In genomic region chr8:106505328-106505965, GRCm38 (mm10) we compare ENCODE assay signal across 20 mouse cellular contexts. TPM values are rescaled to one million over a fixed set of nuclear protein-coding genes. Genes with fewer than 3 reads are reported as not detected.
DNase-seq lines count a peak whose midpoint lies in the region; ATAC-seq and TF ChIP-seq lines count a peak whose summit lies in the region.
"Had no signal": no experiment of that assay in that cellular context is flagged by ENCODE, and none has a peak within 500 bp of the region (broad histone marks: within the 10 kb centered on the region; RNA-seq: fewer than 3 reads in every experiment).

No protein-coding gene starts in this region.

- H3K27ac ChIP-seq in intestine, embryonic 14.5 days (ENCODE audit: low read depth): peak overlapping the region; percentile 73
- no peak overlapping the region for H3K27ac ChIP-seq in intestine, postnatal 0 days (ENCODE audit: low read depth, low read length)
- H3K27ac ChIP-seq in forebrain, embryonic 14.5 days (ENCODE audit: low read depth, low read length): no peak overlapping the region
- H3K27ac ChIP-seq in hindbrain, embryonic 11.5 days (ENCODE audit: low read depth, low read length): no peak overlapping the region
- H3K27ac ChIP-seq: heart, adult 2 months; hindbrain, embryonic 10.5 days; kidney, embryonic 15.5 days; liver, embryonic 15.5 days had no signal

- H3K4me3 ChIP-seq in intestine, embryonic 14.5 days (ENCODE audit: low read depth, low read length): no peak overlapping the region
- no peak overlapping the region for H3K4me3 ChIP-seq in intestine, postnatal 0 days (ENCODE audit: low read depth, low read length)
- no peak overlapping the region for H3K4me3 ChIP-seq in forebrain, embryonic 14.5 days (ENCODE audit: low read depth, low read length)
- H3K4me3 ChIP-seq in hindbrain, embryonic 11.5 days (ENCODE audit: low read depth, low read length): no peak overlapping the region
- H3K4me3 ChIP-seq: heart, adult 2 months; hindbrain, embryonic 10.5 days; kidney, embryonic 15.5 days; liver, embryonic 15.5 days had no signal

- no peaks in the 10 kb centered on the region for H3K9me3 ChIP-seq in intestine, embryonic 14.5 days (ENCODE audit: control insufficient read depth, low read length)
- no peaks in the 10 kb centered on the region for H3K9me3 ChIP-seq in intestine, postnatal 0 days (ENCODE audit: control insufficient read depth)
- no peaks in the 10 kb centered on the region for H3K9me3 ChIP-seq in forebrain, embryonic 14.5 days (replicated peaks; ENCODE audit: control insufficient read depth, low read length)
- H3K9me3 ChIP-seq in hindbrain, embryonic 11.5 days (ENCODE audit: control insufficient read depth, low read length): no peaks in the 10 kb centered on the region
- H3K9me3 ChIP-seq: hindbrain, embryonic 10.5 days; kidney, embryonic 15.5 days; liver, embryonic 15.5 days had no signal

- no peak for TF ChIP-seq CTCF in intestine, postnatal 0 days (IDR thresholded peaks at IDR 0.05; ENCODE audit: low read depth)

- peaks cover 45% of the 10 kb centered on the region for H3K4me1 ChIP-seq in intestine, embryonic 14.5 days (replicated peaks; ENCODE audit: control insufficient read depth, insufficient read depth, low read length)
- H3K4me1 ChIP-seq in intestine, postnatal 0 days (replicated peaks; ENCODE audit: control insufficient read depth, insufficient read depth, low read length): peaks cover 4% of the 10 kb centered on the region
- H3K4me1 ChIP-seq in forebrain, embryonic 14.5 days (ENCODE audit: control insufficient read depth, insufficient read depth, low read length): peaks cover 11% of the 10 kb centered on the region
- H3K4me1 ChIP-seq in hindbrain, embryonic 11.5 days (replicated peaks; ENCODE audit: control insufficient read depth, insufficient read depth, low read length): no peaks in the 10 kb centered on the region

- H3K9ac ChIP-seq in intestine, embryonic 14.5 days (ENCODE audit: low read length): no peak overlapping the region
- H3K9ac ChIP-seq in intestine, postnatal 0 days (ENCODE audit: low read depth, low read length): no peak overlapping the region
- H3K9ac ChIP-seq in forebrain, embryonic 14.5 days (ENCODE audit: low read length): no peak overlapping the region
- no peak overlapping the region for H3K9ac ChIP-seq in hindbrain, embryonic 11.5 days (ENCODE audit: low read depth, low read length)
- H3K9ac ChIP-seq: kidney, embryonic 15.5 days; liver, embryonic 15.5 days had no signal

- no peaks in the 10 kb centered on the region for H3K27me3 ChIP-seq in intestine, embryonic 14.5 days (replicated peaks; ENCODE audit: control insufficient read depth, insufficient read depth, low read length)
- peaks cover 4% of the 10 kb centered on the region for H3K27me3 ChIP-seq in intestine, postnatal 0 days (replicated peaks; ENCODE audit: control insufficient read depth, insufficient read depth, low read length)
- peaks cover 30% of the 10 kb centered on the region for H3K27me3 ChIP-seq in forebrain, embryonic 14.5 days (replicated peaks; ENCODE audit: control insufficient read depth, insufficient read depth, low read length)
- H3K27me3 ChIP-seq in hindbrain, embryonic 11.5 days (ENCODE audit: control insufficient read depth, insufficient read depth, low read length): peaks cover 24% of the 10 kb centered on the region

- no peak for ATAC-seq in intestine, embryonic 14.5 days (replicated peaks; ENCODE audit: low FRiP score, low TSS enrichment, low read depth)
- ATAC-seq in intestine, postnatal 0 days: no peak
- no peak for ATAC-seq in forebrain, embryonic 14.5 days
- ATAC-seq in hindbrain, embryonic 11.5 days (ENCODE audit: low FRiP score): no peak

- 35% methylated on average over 10 of the region's 10 CpGs for WGBS in intestine, embryonic 14.5 days
- WGBS in intestine, postnatal 0 days: 47% methylated on average over 10 of the region's 10 CpGs
- WGBS in forebrain, embryonic 14.5 days: 63% methylated on average over 10 of the region's 10 CpGs
- WGBS in hindbrain, embryonic 11.5 days: 77% methylated on average over 8 of the region's 10 CpGs

- H3K36me3 ChIP-seq in intestine, embryonic 14.5 days (ENCODE audit: control insufficient read depth, insufficient read depth, low read length): no peaks in the 10 kb centered on the region
- H3K36me3 ChIP-seq in intestine, postnatal 0 days (ENCODE audit: control insufficient read depth, insufficient read depth): no peaks in the 10 kb centered on the region
- no peaks in the 10 kb centered on the region for H3K36me3 ChIP-seq in forebrain, embryonic 14.5 days (ENCODE audit: control insufficient read depth, insufficient read depth, low read length)
- no peaks in the 10 kb centered on the region for H3K36me3 ChIP-seq in hindbrain, embryonic 11.5 days (ENCODE audit: control insufficient read depth, insufficient read depth, low read length)
- H3K36me3 ChIP-seq: hindbrain, embryonic 10.5 days; kidney, embryonic 15.5 days; liver, embryonic 15.5 days had no signal

- peak; percentile 17 to 26 for DNase-seq in cerebellum, postnatal 10 days
- DNase-seq in cerebellum, postnatal 14 days: no peak
- DNase-seq in intestine, embryonic 14.5 days (ENCODE audit: low spot score): no peak
- peak; percentile 1 for DNase-seq in urinary bladder, postnatal 25 days (ENCODE audit: low spot score)
- DNase-seq in urinary bladder, postnatal 14 days (ENCODE audit: low spot score): no peak
- no peak for DNase-seq in forebrain, embryonic 14.5 days (ENCODE audit: low spot score)
- DNase-seq in hindbrain, embryonic 11.5 days (ENCODE audit: low spot score): no peak
- DNase-seq: adrenal gland, adult 2 months; cerebellum, postnatal 25 days; left cerebral cortex, postnatal 4 days; lung, postnatal 10 days; spleen, adult 18-20 months; thymus, postnatal 4 days had no signal

- peak overlapping the region; percentile 9; the same call in 1 of the 2 replicates for H3K4me2 ChIP-seq in intestine, embryonic 14.5 days (ENCODE audit: low read length)
- no peak overlapping the region for H3K4me2 ChIP-seq in intestine, postnatal 0 days (replicated peaks; ENCODE audit: low read depth)
- no peak overlapping the region for H3K4me2 ChIP-seq in forebrain, embryonic 14.5 days (ENCODE audit: low read length)
- H3K4me2 ChIP-seq in hindbrain, embryonic 11.5 days (replicated peaks; ENCODE audit: low read depth, low read length): no peak overlapping the region
- H3K4me2 ChIP-seq: kidney, embryonic 15.5 days; liver, embryonic 15.5 days had no signal

RNA-seq across cellular contexts. Expression of gene 6030452D12Rik, which starts 5.1 kb away (rescaled TPM):
- polyA plus RNA-seq in intestine, embryonic 14.5 days (2014; fragmentation: Nextera tagmentation; extraction: Ambion mirVana): not detected in 2 replicates
- polyA plus RNA-seq in intestine, postnatal 0 days (2015; fragmentation: Nextera tagmentation; extraction: Ambion mirVana): not detected in 2 replicates
- polyA plus RNA-seq in forebrain, embryonic 14.5 days (2014; fragmentation: Nextera tagmentation; extraction: Ambion mirVana): not detected in 2 replicates
- not detected in 2 replicates for polyA plus RNA-seq in hindbrain, embryonic 11.5 days (2014; fragmentation: Nextera tagmentation; extraction: Ambion mirVana)
- polyA plus RNA-seq: adrenal gland, adult 2 months; heart, adult 2 months; hindbrain, embryonic 10.5 days; kidney, embryonic 15.5 days; liver, embryonic 15.5 days; midbrain, postnatal 0 days; neural tube, embryonic 11.5 days had no signal

RNA-seq across cellular contexts. Expression of gene Cdh3, which starts 5.2 kb away (rescaled TPM):
- 16.1 and 19.2 TPM in 2 replicates for polyA plus RNA-seq in intestine, embryonic 14.5 days (2014; fragmentation: Nextera tagmentation; extraction: Ambion mirVana)
- polyA plus RNA-seq in intestine, postnatal 0 days (2015; fragmentation: Nextera tagmentation; extraction: Ambion mirVana): 2.9 and 3.6 TPM in 2 replicates
- 0.67 and 1.1 TPM in 2 replicates for polyA plus RNA-seq in forebrain, embryonic 14.5 days (2014; fragmentation: Nextera tagmentation; extraction: Ambion mirVana)
- 3.8 and 4.5 TPM in 2 replicates for polyA plus RNA-seq in hindbrain, embryonic 11.5 days (2014; fragmentation: Nextera tagmentation; extraction: Ambion mirVana)

Comparison
In these comparisons a context has a peak if more than half of its experiments do, and no peak if none do; other contexts are left out.
1. DNase-seq: peak in cerebellum, postnatal 10 days (2 of 2) and urinary bladder, postnatal 25 days (single experiment); none in cerebellum, postnatal 14 days (0 of 2), intestine, embryonic 14.5 days (single experiment), urinary bladder, postnatal 14 days (single experiment), forebrain, embryonic 14.5 days (single experiment) and hindbrain, embryonic 11.5 days (single experiment).